Comparison of ENCODE assay signal across 9 mouse cellular contexts in genomic region chr4:126465843-126466242, GRCm38 (mm10). TPM values are rescaled to one million over a fixed set of nuclear protein-coding genes. Genes with fewer than 3 reads are reported as not detected.
DNase-seq lines count a peak whose midpoint lies in the region; ATAC-seq and TF ChIP-seq lines count a peak whose summit lies in the region.
"Had no signal": no experiment of that assay in that cellular context is flagged by ENCODE, and none has a peak within 500 bp of the region (broad histone marks: within the 10 kb centered on the region; RNA-seq: fewer than 3 reads in every experiment).

No protein-coding gene starts in this region.

- TF ChIP-seq POLR2A in ES-Bruce4 (IDR thresholded peaks at IDR 0.05; ENCODE audit: insufficient read depth, low read length): no peak

- 7% methylated on average over 8 of the region's 8 CpGs for WGBS in embryonic facial prominence, embryonic 15.5 days
- WGBS in hindbrain, embryonic 15.5 days: 1% methylated on average over 8 of the region's 8 CpGs
- 16% methylated on average over 8 of the region's 8 CpGs for WGBS in lung, postnatal 0 days

- H3K27me3 ChIP-seq in ES-Bruce4 (ENCODE audit: control insufficient read depth, insufficient read depth, low read length, poor library complexity, severe bottlenecking): no peaks in the 10 kb centered on the region
- H3K27me3 ChIP-seq in embryonic facial prominence, embryonic 15.5 days: no peaks in the 10 kb centered on the region
- no peaks in the 10 kb centered on the region for H3K27me3 ChIP-seq in hindbrain, embryonic 15.5 days
- H3K27me3 ChIP-seq in lung, postnatal 0 days (replicated peaks; ENCODE audit: insufficient read depth, low read length): no peaks in the 10 kb centered on the region
- H3K27me3 ChIP-seq: Patski had no signal

- peaks cover 4% of the 10 kb centered on the region for H3K4me1 ChIP-seq in ES-Bruce4 (ENCODE audit: control insufficient read depth, insufficient read depth, low read length)
- peaks cover 34% of the 10 kb centered on the region for H3K4me1 ChIP-seq in embryonic facial prominence, embryonic 15.5 days
- peaks cover 58% of the 10 kb centered on the region for H3K4me1 ChIP-seq in hindbrain, embryonic 15.5 days (replicated peaks)
- peaks cover 16% of the 10 kb centered on the region; the same call in 1 of the 2 replicates for H3K4me1 ChIP-seq in lung, postnatal 0 days (ENCODE audit: insufficient read depth, low read depth, low read length)

- DNase-seq in frontal cortex, postnatal 14 days (ENCODE audit: low spot score in 2 of 2): peak; percentile 26 to 50
- peak; percentile 58 for DNase-seq in lung, postnatal 0 days (ENCODE audit: low spot score)
- DNase-seq in right cerebral cortex, postnatal 4 days: peak; percentile 7
- DNase-seq in spleen, adult 18-20 months: no peak

- TF ChIP-seq CTCF in ES-Bruce4 (IDR thresholded peaks at IDR 0.05; ENCODE audit: low read depth, low read length): no peak
- TF ChIP-seq CTCF in lung, postnatal 0 days (IDR thresholded peaks at IDR 0.05): no peak

- peak overlapping the region; percentile 72 for H3K4me3 ChIP-seq in ES-Bruce4 (ENCODE audit: low read depth, low read length)
- no peak overlapping the region for H3K4me3 ChIP-seq in embryonic facial prominence, embryonic 15.5 days (replicated peaks)
- peak overlapping the region; percentile 66 for H3K4me3 ChIP-seq in hindbrain, embryonic 15.5 days
- H3K4me3 ChIP-seq in lung, postnatal 0 days (ENCODE audit: low read depth, low read length): no peak overlapping the region

- peak overlapping the region; percentile 61; the same call in 1 of the 2 replicates for H3K9ac ChIP-seq in ES-Bruce4 (ENCODE audit: low read depth, poor library complexity, severe bottlenecking)
- H3K9ac ChIP-seq in embryonic facial prominence, embryonic 15.5 days: no peak overlapping the region
- peak overlapping the region; percentile 4 for H3K9ac ChIP-seq in hindbrain, embryonic 15.5 days
- H3K9ac ChIP-seq in lung, postnatal 0 days (replicated peaks; ENCODE audit: low read depth): no peak overlapping the region

- ATAC-seq in frontal cortex, adult (ENCODE audit: low TSS enrichment): no peak
- no peak for ATAC-seq in embryonic facial prominence, embryonic 15.5 days (ENCODE audit: insufficient number of reproducible peaks, low FRiP score, low TSS enrichment, low read depth)
- peak; percentile 27; the same call in 1 of the 2 replicates for ATAC-seq in hindbrain, embryonic 15.5 days (ENCODE audit: low FRiP score, low read depth)
- ATAC-seq in lung, postnatal 0 days: no peak
- ATAC-seq: Patski had no signal

- H3K9me3 ChIP-seq in ES-Bruce4 (replicated peaks; ENCODE audit: control insufficient read depth, insufficient read depth, low read length, poor library complexity, severe bottlenecking): no peaks in the 10 kb centered on the region
- H3K9me3 ChIP-seq in embryonic facial prominence, embryonic 15.5 days (replicated peaks): no peaks in the 10 kb centered on the region
- no peaks in the 10 kb centered on the region for H3K9me3 ChIP-seq in hindbrain, embryonic 15.5 days
- H3K9me3 ChIP-seq in lung, postnatal 0 days (ENCODE audit: low read length): no peaks in the 10 kb centered on the region

- peak overlapping the region; percentile 100 for H3K27ac ChIP-seq in ES-Bruce4 (ENCODE audit: insufficient read depth, low read length)
- H3K27ac ChIP-seq in embryonic facial prominence, embryonic 15.5 days (replicated peaks): peak overlapping the region; percentile 31; the same call in 1 of the 2 replicates
- peak overlapping the region; percentile 92 for H3K27ac ChIP-seq in hindbrain, embryonic 15.5 days (replicated peaks)
- H3K27ac ChIP-seq in lung, postnatal 0 days (ENCODE audit: low read length): no peak overlapping the region

- peak overlapping the region; percentile 29 for H3K4me2 ChIP-seq in embryonic facial prominence, embryonic 15.5 days (replicated peaks)
- H3K4me2 ChIP-seq in hindbrain, embryonic 15.5 days: peak overlapping the region; percentile 74
- 0 out of 2 replicates have a peak overlapping the region, but pooled peaks have one; percentile 2 for H3K4me2 ChIP-seq in lung, postnatal 0 days (replicated peaks; ENCODE audit: low read depth, low read length)

- TF ChIP-seq EP300 in ES-Bruce4 (IDR thresholded peaks at IDR 0.05; ENCODE audit: insufficient read depth, low read depth, low read length): peak; percentile 99
- no peak for TF ChIP-seq EP300 in lung, postnatal 0 days (IDR thresholded peaks at IDR 0.05)

- no peaks in the 10 kb centered on the region for H3K36me3 ChIP-seq in ES-Bruce4 (ENCODE audit: control insufficient read depth, insufficient read depth, low read length, poor library complexity, severe bottlenecking)
- H3K36me3 ChIP-seq in embryonic facial prominence, embryonic 15.5 days: 0 out of 2 replicates have a peak, but pooled peaks cover under 1% of the 10 kb centered on the region
- H3K36me3 ChIP-seq in hindbrain, embryonic 15.5 days: no peaks in the 10 kb centered on the region
- H3K36me3 ChIP-seq in lung, postnatal 0 days (ENCODE audit: insufficient read depth, low read length): no peaks in the 10 kb centered on the region

RNA-seq across cellular contexts. Expression of gene Ago1, which starts 2.5 kb away (rescaled TPM):
- 44.6 and 44.8 TPM in 2 replicates for polyA plus RNA-seq in ES-Bruce4 (2011; ENCODE audit: insufficient read depth, insufficient read length, low read depth, missing spikeins)
- polyA plus RNA-seq in embryonic facial prominence, embryonic 15.5 days (2015; fragmentation: Nextera tagmentation; extraction: Ambion mirVana): 5.0 and 5.5 TPM in 2 replicates
- polyA plus RNA-seq in hindbrain, embryonic 15.5 days (2015; fragmentation: Nextera tagmentation; extraction: Ambion mirVana): 9.2 and 11.7 TPM in 2 replicates
- polyA plus RNA-seq in lung, postnatal 0 days (2015; fragmentation: Nextera tagmentation; extraction: Ambion mirVana): 5.4 and 5.7 TPM in 2 replicates

RNA-seq across cellular contexts. Expression of gene Ago3, which starts 36.5 kb away (rescaled TPM):
- 15.2 and 20.7 TPM in 2 replicates for polyA plus RNA-seq in ES-Bruce4 (2011; ENCODE audit: insufficient read depth, insufficient read length, low read depth, missing spikeins)
- 15.6 and 17.2 TPM in 2 replicates for polyA plus RNA-seq in embryonic facial prominence, embryonic 15.5 days (2015; fragmentation: Nextera tagmentation; extraction: Ambion mirVana)
- 15.5 and 16.3 TPM in 2 replicates for polyA plus RNA-seq in hindbrain, embryonic 15.5 days (2015; fragmentation: Nextera tagmentation; extraction: Ambion mirVana)
- polyA plus RNA-seq in lung, postnatal 0 days (2015; fragmentation: Nextera tagmentation; extraction: Ambion mirVana): 8.6 TPM in 2 replicates

Comparison
In these comparisons a context has a peak if more than half of its experiments do, and no peak if none do; other contexts are left out.
1. DNase-seq: peak in frontal cortex, postnatal 14 days (2 of 2), lung, postnatal 0 days (single experiment) and right cerebral cortex, postnatal 4 days (single experiment); none in spleen, adult 18-20 months (0 of 2).
2. H3K4me3 ChIP-seq: peak in ES-Bruce4 (single experiment) and hindbrain, embryonic 15.5 days (single experiment); none in embryonic facial prominence, embryonic 15.5 days (single experiment) and lung, postnatal 0 days (single experiment).
3. H3K9ac ChIP-seq: peak in ES-Bruce4 (single experiment) and hindbrain, embryonic 15.5 days (single experiment); none in embryonic facial prominence, embryonic 15.5 days (single experiment) and lung, postnatal 0 days (single experiment).
4. H3K4me2 ChIP-seq: peak in every context shown above with its lines; median percentile 74 in hindbrain, embryonic 15.5 days; 29 in embryonic facial prominence, embryonic 15.5 days; 2 in lung, postnatal 0 days.